Mouse (Mus musculus) G1E (cell line): Measurements from ENCODE around the gene H1fnt. TPM values are rescaled to one million over a fixed set of nuclear protein-coding genes. Genes with fewer than 3 reads are reported as not detected.

Experiments used
- ATAC-seq: 2 replicates; pipeline ENCODE4 v1.8.0; 2016; ENCODE audit warnings: mild to moderate bottlenecking; ENCODE audit not compliant: insufficient number of reproducible peaks, poor library complexity, low FRiP score, severe bottlenecking; ENCODE audit errors: extremely low read depth
- DNase-seq: peaks from one replicate; pipeline ENCODE4 v3.0.0; 2012; ENCODE audit warnings: low spot score
- H3K27me3 ChIP-seq: 2 replicates; pipeline ENCODE4 v1.6.1; 2012; ENCODE audit warnings: mild to moderate bottlenecking, low read length, inconsistent platforms; ENCODE audit not compliant: insufficient read depth
- H3K36me3 ChIP-seq: replicated peaks from 2 replicates; pipeline ENCODE3; 2012; ENCODE audit warnings: mild to moderate bottlenecking, inconsistent platforms
- H3K4me1 ChIP-seq: 2 replicates; pipeline ENCODE4 v1.6.1; 2012; ENCODE audit warnings: low read depth, low read length, inconsistent platforms, mixed read lengths; ENCODE audit not compliant: insufficient read depth
- H3K4me3 ChIP-seq: 2 replicates; pipeline ENCODE4 v1.5.1; 2012; ENCODE audit warnings: low read depth, mild to moderate bottlenecking, inconsistent platforms, low read length, moderate library complexity, mixed read lengths
- H3K9me3 ChIP-seq: replicated peaks from 2 replicates; pipeline ENCODE4 v1.6.1; 2012; ENCODE audit warnings: inconsistent platforms
- CTCF ChIP-seq: IDR thresholded peaks from 2 replicates; pipeline ENCODE4 v1.5.1; 2012; ENCODE audit warnings: low read depth, low read length, inconsistent platforms, mixed read lengths
- GATA1 ChIP-seq: IDR thresholded peaks from 2 replicates; pipeline ENCODE4 v1.6.1; 2012; ENCODE audit warnings: borderline replicate concordance, low read length, inconsistent platforms, mixed read lengths
- GATA2 ChIP-seq: IDR thresholded peaks from 2 replicates; pipeline ENCODE4 v1.6.1; 2012; ENCODE audit warnings: low read depth, low read length, inconsistent platforms, borderline replicate concordance
- POLR2AphosphoS5 ChIP-seq: IDR thresholded peaks from 2 replicates; pipeline ENCODE4 v1.6.1; 2012; ENCODE audit warnings: low read depth, low read length, inconsistent platforms; ENCODE audit not compliant: insufficient replicate concordance
- TAL1 ChIP-seq: conservative IDR thresholded peaks from 2 replicates; pipeline ENCODE4 v1.6.1; 2012; ENCODE audit warnings: low read depth, low read length, inconsistent platforms, mixed read lengths
- polyA plus RNA-seq: library from polyadenylated mRNA; stranded (reverse); fragments of >175 nt; gene quantifications from 2 replicates; pipeline ENCODE4 v1.2.3, GENCODE M21; 2012
- total RNA-seq, 2 experiments: library from RNA; stranded (forward) in 1 of 2; stranded (reverse) in 1 of 2; fragments of 200-1000 nt in 1 of 2; fragments of >200 nt in 1 of 2; fragmentation: Nextera tagmentation in 1 of 2; gene quantifications; 2 replicates each; pipeline ENCODE4 v1.2.3; 2014 to 2017

Gene H1fnt
- total RNA-seq (2014; fragmentation: Nextera tagmentation) (not detected in 2 replicates), total RNA-seq (2017) (not detected in 2 replicates), polyA plus RNA-seq (not detected in 2 replicates)

- H3K9me3 ChIP-seq = no peaks in the 10 kb centered on the region
- ATAC-seq (no peak), DNase-seq (no peak)
- H3K36me3 ChIP-seq = peaks cover 2% of the 10 kb centered on the region
- no peaks in the 10 kb centered on the region; the same call in 1 of the 2 replicates for H3K27me3 ChIP-seq
- H3K4me3 ChIP-seq = no peak within 1 kb of the TSS
- H3K4me1 ChIP-seq = peaks cover 4% of the 10 kb centered on the region; the same call in 1 of the 2 replicates
- TF ChIP-seq POLR2AphosphoS5 (no peak), GATA2 (no peak), GATA1 (no peak), CTCF (no peak), TAL1 (no peak)
Observed at GRCm38 (mm10) chr15:98257193-98257592, at the start of gene H1fnt. H1fnt (minus strand) TSS chr15:98257293.

GRCm38 (mm10) chr15:98295628-98296551 lies 38.8 kb upstream of the H1fnt start, which contains the start of gene Zfp641:
Zfp641 (minus strand) TSS chr15:98296161.
- TF ChIP-seq TAL1 = no peak
- Histone ChIP-seq H3K4me3 (no peak within 1 kb of the TSS), H3K27me3 (no peaks in the 10 kb centered on the region; the same call in 1 of the 2 replicates), H3K4me1 (no peaks in the 10 kb centered on the region), H3K36me3 (no peaks in the 10 kb centered on the region), H3K9me3 (no peaks in the 10 kb centered on the region)
- DNase-seq = no peak
- no peak for ATAC-seq

- no peaks in the 10 kb centered on the region for H3K4me1 ChIP-seq
- H3K9me3 ChIP-seq = no peaks in the 10 kb centered on the region
- no peak for TF ChIP-seq CTCF
- TF ChIP-seq POLR2AphosphoS5 = no peak
- TF ChIP-seq GATA2 = no peak
- TF ChIP-seq GATA1 = no peak
- ATAC-seq = no peak
- no peak overlapping the region for H3K4me3 ChIP-seq
- DNase-seq = no peak
- H3K36me3 ChIP-seq = no peaks in the 10 kb centered on the region
- no peaks in the 10 kb centered on the region; the same call in 1 of the 2 replicates for H3K27me3 ChIP-seq
Observed at GRCm38 (mm10) chr15:98293651-98294050, 36.6 kb upstream of the H1fnt start.

- DNase-seq = no peak
- ATAC-seq = no peak
- H3K27me3 ChIP-seq = peaks cover 4% of the 10 kb centered on the region; the same call in 1 of the 2 replicates
- no peaks in the 10 kb centered on the region for H3K36me3 ChIP-seq
- H3K4me3 ChIP-seq = no peak overlapping the region
- TF ChIP-seq TAL1 = no peak
- no peak for TF ChIP-seq GATA1
- TF ChIP-seq CTCF = no peak
- no peak for TF ChIP-seq POLR2AphosphoS5
- no peak for TF ChIP-seq GATA2
- H3K9me3 ChIP-seq = no peaks in the 10 kb centered on the region
- H3K4me1 ChIP-seq = no peaks in the 10 kb centered on the region; the same call in 1 of the 2 replicates
Observed at GRCm38 (mm10) chr15:98288566-98288965, 31.5 kb upstream of the H1fnt start.

GRCm38 (mm10) chr15:98286418-98286817 lies 29.3 kb upstream of the H1fnt start:
- no peaks in the 10 kb centered on the region for H3K9me3 ChIP-seq
- no peaks in the 10 kb centered on the region for H3K36me3 ChIP-seq
- H3K27me3 ChIP-seq = peaks cover 4% of the 10 kb centered on the region; the same call in 1 of the 2 replicates
- no peaks in the 10 kb centered on the region; the same call in 1 of the 2 replicates for H3K4me1 ChIP-seq
- no peak overlapping the region for H3K4me3 ChIP-seq
- no peak for ATAC-seq
- TF ChIP-seq TAL1 (no peak), POLR2AphosphoS5 (no peak), GATA1 (no peak), CTCF (no peak), GATA2 (no peak)
- DNase-seq = no peak

- no peaks in the 10 kb centered on the region for H3K9me3 ChIP-seq
- H3K4me3 ChIP-seq = no peak overlapping the region
- TF ChIP-seq CTCF (no peak), POLR2AphosphoS5 (no peak), GATA1 (no peak), TAL1 (no peak), GATA2 (no peak)
- no peaks in the 10 kb centered on the region; the same call in 1 of the 2 replicates for H3K27me3 ChIP-seq
- no peak for ATAC-seq
- peaks cover 2% of the 10 kb centered on the region for H3K36me3 ChIP-seq
- H3K4me1 ChIP-seq = peaks cover 4% of the 10 kb centered on the region; the same call in 1 of the 2 replicates
- no peak for DNase-seq
Observed at GRCm38 (mm10) chr15:98257776-98258175, 683 bp upstream of the H1fnt start.
